8 mouse cellular contexts compared by ENCODE assay signal in the genomic region with DNA sequence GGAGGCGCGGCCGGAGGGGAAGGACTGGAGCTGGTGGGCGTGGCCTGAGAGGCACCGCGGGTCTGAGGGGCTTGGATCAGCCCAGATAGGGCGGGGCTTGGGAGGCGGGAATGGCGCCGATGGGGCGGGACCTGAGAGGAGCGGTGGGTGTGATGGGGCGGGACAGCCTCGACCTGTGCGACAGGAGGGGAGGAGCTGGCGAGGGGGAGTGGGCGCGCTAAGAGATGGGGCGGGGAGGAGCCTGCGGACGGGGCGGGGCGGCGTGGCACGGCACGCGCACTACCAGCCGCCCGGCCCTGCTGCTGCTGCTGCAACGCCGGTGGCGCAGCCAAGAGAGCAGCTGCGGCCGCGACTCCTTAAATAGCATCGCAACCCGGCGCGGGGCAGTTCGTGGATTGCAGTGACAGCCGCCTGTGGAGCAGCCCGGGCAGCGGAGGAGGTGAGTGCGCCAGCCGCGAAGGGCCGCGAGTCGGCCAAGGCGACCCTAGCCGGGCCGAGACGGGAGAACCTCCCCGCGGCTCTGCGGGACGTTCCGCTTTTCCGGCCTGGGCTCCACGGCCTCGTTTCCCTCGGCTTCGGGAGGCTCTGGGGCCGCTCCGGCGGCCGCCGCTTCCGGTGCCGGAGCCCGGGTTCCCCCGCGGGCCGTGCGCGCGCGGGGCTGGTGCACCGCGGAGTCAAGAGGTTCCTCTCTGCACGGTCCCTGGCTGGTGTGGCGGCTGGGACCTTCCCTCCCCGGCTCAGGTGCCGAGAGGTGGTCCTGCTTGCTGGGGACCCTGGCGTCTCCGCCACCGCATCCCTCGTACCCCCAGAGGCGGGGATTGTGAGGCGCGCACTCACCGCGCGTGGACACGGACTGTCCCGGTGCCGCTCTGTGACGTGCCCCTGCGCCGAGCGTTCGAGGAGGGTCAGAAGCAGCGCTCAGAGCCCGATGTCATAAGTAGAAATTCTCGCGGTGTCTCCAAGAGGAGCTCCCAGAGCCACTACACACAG. TPM values are rescaled to one million over a fixed set of nuclear protein-coding genes. Genes with fewer than 3 reads are reported as not detected.
A peak's percentile ranks its signal among the peaks of the same experiment; 100 is the strongest.
DNase-seq lines count a peak whose midpoint lies in the region; ATAC-seq lines count a peak whose summit lies in the region.

A gene (plus strand): TSS at position 246 of the 990 bp plus-strand sequence.

- WGBS in hindbrain, embryonic 11.5 days, result under 1% methylated on average over 87 of the region's 106 CpGs

- peak within 1 kb of the TSS; percentile 75 for H3K9ac ChIP-seq in hindbrain, embryonic 11.5 days (ENCODE audit: low read depth, low read length)

- H3K9me3 ChIP-seq in hindbrain, embryonic 11.5 days (ENCODE audit: control insufficient read depth, low read length), result no peaks in the 10 kb centered on the region

- peaks cover 3% of the 10 kb centered on the region; the same call in 1 of the 2 replicates for H3K27me3 ChIP-seq in hindbrain, embryonic 11.5 days (ENCODE audit: control insufficient read depth, insufficient read depth, low read length)

- peak within 1 kb of the TSS; percentile 62 for H3K27ac ChIP-seq in hindbrain, embryonic 11.5 days (ENCODE audit: low read depth, low read length)

- H3K4me3 ChIP-seq in hindbrain, embryonic 11.5 days (ENCODE audit: low read depth, low read length), result peak within 1 kb of the TSS; percentile 82

- peak; percentile 99 for DNase-seq in Muller cell, postnatal 12 days (ENCODE audit: inconsistent ontology term)
- DNase-seq in cerebellum, adult 9-10 months, result peak; percentile 99
- DNase-seq in frontal cortex, adult 2 months (ENCODE audit: extremely low spot score in 1 of 2, low spot score in 1 of 2), result peak; percentile 96 to 97
- DNase-seq in hindbrain, embryonic 11.5 days (ENCODE audit: low spot score), result peak; percentile 97
- DNase-seq in layer of hippocampus, postnatal 10 days (ENCODE audit: low spot score in 2 of 2), result peak; percentile 97 to 98
- DNase-seq in lung, postnatal 10 days, result peak; percentile 100
- DNase-seq in retina, embryonic 14.5 days (ENCODE audit: low spot score), result peak; percentile 99
- peak; percentile 99 for DNase-seq in thymus, postnatal 4 days

- H3K36me3 ChIP-seq in hindbrain, embryonic 11.5 days (ENCODE audit: control insufficient read depth, insufficient read depth, low read length), result no peaks in the 10 kb centered on the region

- no peaks in the 10 kb centered on the region for H3K4me1 ChIP-seq in hindbrain, embryonic 11.5 days (replicated peaks; ENCODE audit: control insufficient read depth, insufficient read depth, low read length)

- H3K4me2 ChIP-seq in hindbrain, embryonic 11.5 days (replicated peaks; ENCODE audit: low read depth, low read length), result peak within 1 kb of the TSS; percentile 99

- ATAC-seq in hindbrain, embryonic 11.5 days (ENCODE audit: low FRiP score), result peak; percentile 96

RNA-seq across cellular contexts. Expression of the gene that starts here (rescaled TPM):
- 31.7 and 36.2 TPM in 2 replicates for polyA plus RNA-seq in frontal cortex, adult 2 months (2012; rRNA removed)
- 9.8 and 10.9 TPM in 2 replicates for polyA plus RNA-seq in hindbrain, embryonic 11.5 days (2014; fragmentation: Nextera tagmentation; extraction: Ambion mirVana)
- 10 to 100 TPM; 41.5 to 42.6 TPM for total RNA-seq in layer of hippocampus, postnatal 10 days (2021)

Comparison
In these comparisons a context has a peak if more than half of its experiments do, and no peak if none do; other contexts are left out.
1. Peak in every context shown above with its lines: DNase-seq, ATAC-seq, H3K4me3 ChIP-seq and H3K27ac ChIP-seq.